Mouse (Mus musculus): Measurements from ENCODE around the gene Prlh.
A peak's percentile ranks its signal among the peaks of the same experiment; 100 is the strongest.

The Prlh gene

GRCm38 (mm10) chr1:90956245-90957096 lies 3.6 kb downstream of the Prlh start:
- DNase-seq, result peak; percentile 68

DNA sequence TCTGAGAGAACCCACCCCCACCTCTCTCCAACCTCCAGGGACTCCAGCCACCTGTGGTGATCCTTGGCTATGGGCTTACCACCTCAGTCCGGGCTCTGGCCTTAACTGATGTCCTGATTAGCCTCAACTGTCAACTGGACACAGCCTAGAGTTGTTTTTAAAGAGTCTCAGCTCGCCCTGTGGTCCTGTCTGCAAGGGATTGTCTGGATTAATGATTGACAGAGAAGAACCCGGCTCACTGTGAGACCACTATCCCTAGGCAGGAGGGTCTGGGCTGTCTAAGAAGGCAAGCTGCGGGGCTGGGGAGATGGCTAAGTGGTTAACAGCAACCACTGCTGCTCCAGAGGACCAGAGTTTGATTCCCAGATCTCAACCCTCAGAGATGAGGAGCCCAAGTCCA lies 9.6 kb downstream of the Prlh start:
- DNase-seq, result no peak

DNA sequence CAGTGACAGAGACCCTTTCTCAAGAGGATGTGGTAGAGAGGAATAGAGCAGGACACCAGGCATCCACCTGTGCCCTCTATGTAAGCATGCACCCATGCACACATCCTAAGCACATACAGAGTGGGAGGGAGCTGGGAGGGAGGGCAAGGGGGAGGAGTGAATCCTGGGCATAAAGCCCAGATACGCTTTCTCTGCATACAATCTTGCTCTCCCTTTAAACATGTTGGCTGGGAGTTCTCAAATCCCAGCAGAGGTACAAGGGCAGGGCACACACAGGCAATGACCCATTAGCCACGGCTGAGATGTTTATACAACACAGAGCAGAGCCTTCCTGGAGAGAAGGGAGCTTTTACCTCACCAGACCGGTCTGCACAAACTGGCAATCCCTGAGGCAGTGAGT lies 10.1 kb downstream of the Prlh start:
- DNase-seq, result no peak

DNA sequence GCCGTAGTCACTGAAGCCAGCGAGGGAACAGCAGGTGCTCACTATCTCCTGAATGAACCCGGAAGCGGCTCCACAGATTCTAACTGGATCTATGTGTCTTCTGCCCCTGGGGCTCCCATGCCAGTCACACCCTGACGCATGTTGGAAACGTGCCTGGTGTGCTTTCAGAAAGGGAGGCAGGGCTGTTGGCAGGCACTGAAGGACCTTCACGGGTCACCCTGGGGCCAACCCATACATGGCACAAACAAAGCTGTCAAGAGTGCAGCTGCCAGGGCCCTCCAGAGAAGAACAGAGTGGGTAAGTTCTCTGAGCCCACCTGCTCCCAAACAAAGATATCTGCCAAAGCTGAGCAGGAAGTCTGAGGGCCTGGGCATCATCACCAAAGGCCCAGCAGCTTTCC lies 14.7 kb downstream of the Prlh start:
- no peak for DNase-seq

GRCm38 (mm10) chr1:90968649-90969048 lies 15.7 kb downstream of the Prlh start:
- DNase-seq, result no peak

DNA sequence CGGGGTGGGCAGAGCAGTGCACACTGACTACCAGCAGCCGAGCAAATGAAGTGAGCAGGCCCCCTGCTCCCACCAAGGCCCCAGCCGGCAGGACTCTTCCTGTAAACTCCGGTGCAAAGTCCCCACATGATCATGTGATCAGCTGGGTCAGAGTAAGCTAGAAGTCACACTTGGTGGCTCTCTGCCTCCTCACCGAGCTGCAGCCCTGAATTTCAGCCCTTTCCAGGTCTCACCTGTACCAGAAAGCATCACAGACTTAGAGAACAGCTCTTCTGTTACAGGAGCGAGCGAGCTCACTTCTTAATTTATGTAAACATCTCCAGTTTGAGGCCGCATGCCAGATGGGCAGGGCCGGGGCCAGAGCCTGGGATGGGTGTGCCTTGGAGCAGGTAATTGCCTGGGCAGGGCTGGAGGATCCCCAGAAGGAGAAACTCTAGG lies 16.5 kb downstream of the Prlh start, which contains the start of gene Rab17:
Rab17 (minus strand) TSS at position 315 of the 438 bp plus-strand sequence.
- no peak for DNase-seq

GRCm38 (mm10) chr1:90969881-90970390 lies 17.0 kb downstream of the Prlh start:
- no peak for DNase-seq

DNA sequence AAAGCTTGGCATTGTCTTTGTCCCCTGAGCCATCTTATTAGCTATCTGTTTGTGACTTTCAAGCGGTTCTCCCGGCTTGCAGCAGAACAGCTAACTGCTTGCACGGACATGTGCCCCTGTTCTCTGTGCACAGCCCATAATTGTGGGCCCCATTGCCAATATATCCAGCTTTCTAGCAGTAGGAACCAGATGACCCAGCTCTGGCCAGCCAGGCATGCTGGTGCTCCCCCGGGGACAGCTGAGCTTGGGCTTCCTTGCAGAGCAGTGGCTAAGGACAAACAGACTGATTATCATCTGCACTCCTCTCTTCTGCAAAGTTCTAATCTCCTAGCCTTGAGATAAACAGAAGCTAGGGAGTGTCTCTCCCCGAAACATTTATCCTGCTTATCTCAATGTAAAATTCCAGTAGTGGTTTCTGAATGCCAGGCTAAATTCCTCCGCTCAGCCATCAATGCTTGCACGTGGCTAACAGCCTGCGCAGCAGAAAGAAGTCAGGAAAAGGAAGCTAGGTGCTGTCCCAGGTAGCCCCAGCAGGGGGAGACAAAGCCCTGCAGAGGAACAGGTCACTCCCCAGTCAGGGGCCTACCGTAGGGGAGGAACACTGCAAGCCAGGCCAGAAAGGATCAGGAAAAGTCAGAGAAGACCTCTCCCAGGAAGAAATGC lies 20.1 kb downstream of the Prlh start:
- DNase-seq, result peak; percentile 86

DNA sequence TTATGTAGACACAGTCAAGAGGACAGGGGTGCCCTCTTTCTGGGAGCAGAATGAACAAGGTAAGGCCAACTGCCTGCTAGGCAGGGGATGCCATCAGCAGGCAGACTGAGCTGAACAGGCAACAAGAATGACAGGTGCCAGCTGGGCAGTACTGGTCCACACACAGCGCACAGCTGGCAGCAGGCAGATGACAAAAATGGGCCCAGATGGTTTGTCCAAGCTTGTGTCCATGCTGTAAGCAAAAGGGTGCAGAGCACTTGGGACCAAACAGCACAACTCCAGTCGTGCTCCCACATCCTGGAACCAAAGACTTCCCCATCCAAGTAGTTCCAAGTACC lies 20.6 kb downstream of the Prlh start:
- no peak for DNase-seq

GRCm38 (mm10) chr1:90974906-90975649 lies 22.2 kb downstream of the Prlh start:
- DNase-seq, result peak; percentile 19

DNA sequence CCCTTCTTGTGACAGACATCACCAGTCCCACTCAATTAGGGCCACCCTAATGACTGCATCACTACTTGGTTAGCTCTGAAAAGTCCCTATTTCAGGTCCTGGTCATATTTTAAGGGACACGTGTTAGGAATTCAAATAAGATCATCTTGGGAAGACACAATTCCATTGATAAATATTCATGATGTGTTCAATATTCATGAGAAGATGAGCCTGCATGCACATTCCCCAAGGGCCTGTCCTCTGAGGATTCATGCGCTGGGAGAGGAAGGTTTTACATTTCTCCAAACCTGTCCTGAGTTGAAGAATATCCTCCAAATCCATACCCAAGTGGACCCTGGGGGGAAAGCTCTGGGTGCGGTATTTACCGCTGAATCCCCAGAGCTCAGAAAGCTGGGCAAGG lies 23.1 kb downstream of the Prlh start:
- no peak for DNase-seq

DNA sequence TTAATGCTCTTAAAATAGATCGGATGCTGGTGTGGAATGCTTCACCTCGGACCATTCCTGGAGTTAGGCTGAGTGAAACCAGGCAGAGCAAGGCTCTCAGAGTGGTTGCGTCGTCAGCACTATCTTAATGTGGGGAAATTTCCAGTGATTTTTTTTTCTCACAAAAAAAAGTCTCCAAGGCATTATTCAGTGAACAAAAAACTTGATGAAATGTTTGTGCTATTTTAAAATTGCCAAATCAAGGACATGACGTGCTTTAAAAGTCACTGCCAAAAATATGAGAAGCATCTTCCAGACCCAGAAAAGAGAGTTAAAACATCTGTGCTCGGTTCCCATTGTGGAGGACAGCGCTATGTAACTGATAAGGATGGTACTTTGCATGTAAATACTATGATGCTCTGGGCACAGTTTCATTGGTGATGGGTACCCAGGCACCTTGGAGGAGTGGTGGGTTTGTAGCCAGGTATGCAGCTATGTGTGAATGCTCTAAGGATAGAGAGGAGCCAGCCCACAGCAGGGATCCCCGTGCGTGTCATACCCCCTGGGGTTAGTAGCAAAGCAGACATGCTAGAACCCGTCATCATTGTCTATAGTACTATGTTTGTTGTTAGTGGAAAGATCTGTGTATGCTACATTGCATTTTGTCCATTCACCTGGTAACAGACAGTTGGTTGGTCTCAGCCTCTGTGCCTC lies 27.9 kb downstream of the Prlh start:
- DNase-seq, result no peak

DNA sequence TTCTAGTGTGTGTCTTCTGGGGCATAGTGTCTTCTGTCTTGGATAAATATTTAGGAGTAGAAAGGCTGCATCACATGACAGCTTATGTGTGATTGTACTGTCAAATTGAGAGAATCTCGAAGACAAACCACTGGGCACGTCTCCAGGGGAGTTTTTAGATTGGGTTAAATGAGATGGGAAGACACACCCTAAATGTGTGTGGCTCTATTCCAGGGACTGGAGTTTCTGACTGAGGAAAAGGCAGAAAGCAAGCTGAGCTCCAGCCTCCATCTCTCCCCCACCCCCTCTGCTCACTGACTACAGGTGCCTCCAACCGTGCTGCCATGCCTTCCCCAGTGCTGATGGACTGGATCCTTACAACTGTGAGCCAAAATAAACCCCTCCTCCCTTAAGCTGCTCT lies 28.4 kb downstream of the Prlh start:
- DNase-seq, result no peak

DNA sequence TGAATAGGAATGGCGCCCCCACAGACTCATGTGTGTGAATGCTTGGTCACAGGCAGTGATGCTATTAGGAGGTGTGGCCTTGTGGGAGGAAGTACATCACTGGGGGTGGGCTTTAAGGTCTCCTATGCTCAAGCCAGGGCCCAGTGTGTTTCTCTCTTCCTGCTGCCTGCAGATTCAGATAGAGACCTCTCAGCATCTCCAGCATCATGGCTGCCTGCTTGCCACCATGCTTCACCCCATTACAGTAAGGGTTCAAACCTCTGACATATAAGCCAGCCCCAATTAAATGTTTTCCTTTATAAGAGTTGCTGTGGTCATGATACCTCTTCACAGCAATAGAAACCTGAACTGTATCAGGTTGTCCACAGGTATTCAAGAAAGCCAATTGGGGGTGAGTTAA lies 43.0 kb downstream of the Prlh start:
- DNase-seq, result no peak

- DNase-seq, result no peak
Measured at GRCm38 (mm10) chr1:90997136-90997535, 44.2 kb downstream of the Prlh start.

- DNase-seq, result no peak
Measured at GRCm38 (mm10) chr1:90997641-90998040, 44.7 kb downstream of the Prlh start.

DNA sequence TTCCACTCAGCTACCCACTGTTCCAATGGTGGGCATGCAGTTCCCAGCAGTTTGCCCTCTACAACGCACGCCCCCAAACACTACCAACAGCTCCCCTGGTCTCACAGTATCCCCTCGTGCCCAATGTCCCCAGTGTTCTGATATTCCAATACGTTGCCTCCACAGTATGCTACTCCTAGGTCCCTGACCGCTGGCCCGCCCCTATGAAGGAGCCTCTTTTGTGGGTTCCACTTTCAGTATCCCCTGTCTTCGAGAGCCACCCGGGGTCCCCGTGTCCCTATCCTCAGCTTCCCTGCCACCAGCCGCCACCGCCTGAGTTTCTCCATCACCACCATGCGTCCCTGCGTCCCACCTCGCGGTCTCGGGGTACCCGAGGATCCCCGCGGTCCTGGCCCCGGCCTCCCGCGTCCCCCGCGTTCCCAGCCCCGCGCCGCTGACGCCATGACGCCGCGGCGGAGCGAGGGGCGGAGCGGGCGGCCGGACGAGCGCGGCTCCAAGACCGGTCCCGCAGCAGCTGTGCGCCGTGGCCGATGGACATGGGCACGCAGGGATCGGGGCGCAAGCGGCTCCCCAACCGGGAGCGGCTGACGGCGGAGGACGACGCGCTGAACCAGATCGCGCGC lies 45.5 kb downstream of the Prlh start, which contains the start of gene Lrrfip1:
Lrrfip1 (plus strand) TSS at position 470 of the 623 bp plus-strand sequence.
- DNase-seq, result no peak

DNA sequence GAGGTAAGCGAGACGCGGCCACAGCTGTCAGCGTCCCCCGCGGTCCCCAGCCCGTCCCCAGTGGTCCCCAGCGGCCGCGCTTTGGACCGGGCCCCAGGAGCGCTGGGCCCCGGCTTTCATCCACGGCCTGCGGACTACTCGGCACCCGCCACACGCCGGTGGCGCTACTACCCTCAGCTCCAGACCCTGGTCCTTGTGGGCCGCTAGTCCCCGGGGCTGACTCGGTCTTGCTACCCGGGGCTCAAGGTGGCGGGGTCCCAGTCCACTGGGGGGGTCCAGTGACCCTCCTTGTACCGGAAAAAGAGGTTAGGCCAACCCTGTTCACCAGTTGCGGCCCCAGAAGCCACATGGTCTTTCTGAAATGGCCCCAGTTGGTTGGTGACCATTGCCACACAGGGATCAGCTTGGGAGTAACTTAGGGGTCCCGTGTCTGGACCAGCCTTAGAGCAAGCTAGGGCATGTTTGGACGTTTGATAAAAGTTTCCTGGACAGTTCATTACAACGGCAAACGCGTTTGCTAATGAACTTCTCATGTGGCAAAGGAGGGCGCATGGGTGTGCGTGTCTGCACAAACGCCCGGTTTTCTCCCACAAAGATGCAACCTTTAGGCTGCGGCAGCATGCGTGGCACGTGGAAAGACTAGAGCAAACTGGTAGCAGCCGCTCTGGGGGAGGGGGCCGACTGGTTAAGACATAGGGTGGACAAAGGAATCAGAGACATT lies 46.1 kb downstream of the Prlh start:
- DNase-seq, result no peak

DNA sequence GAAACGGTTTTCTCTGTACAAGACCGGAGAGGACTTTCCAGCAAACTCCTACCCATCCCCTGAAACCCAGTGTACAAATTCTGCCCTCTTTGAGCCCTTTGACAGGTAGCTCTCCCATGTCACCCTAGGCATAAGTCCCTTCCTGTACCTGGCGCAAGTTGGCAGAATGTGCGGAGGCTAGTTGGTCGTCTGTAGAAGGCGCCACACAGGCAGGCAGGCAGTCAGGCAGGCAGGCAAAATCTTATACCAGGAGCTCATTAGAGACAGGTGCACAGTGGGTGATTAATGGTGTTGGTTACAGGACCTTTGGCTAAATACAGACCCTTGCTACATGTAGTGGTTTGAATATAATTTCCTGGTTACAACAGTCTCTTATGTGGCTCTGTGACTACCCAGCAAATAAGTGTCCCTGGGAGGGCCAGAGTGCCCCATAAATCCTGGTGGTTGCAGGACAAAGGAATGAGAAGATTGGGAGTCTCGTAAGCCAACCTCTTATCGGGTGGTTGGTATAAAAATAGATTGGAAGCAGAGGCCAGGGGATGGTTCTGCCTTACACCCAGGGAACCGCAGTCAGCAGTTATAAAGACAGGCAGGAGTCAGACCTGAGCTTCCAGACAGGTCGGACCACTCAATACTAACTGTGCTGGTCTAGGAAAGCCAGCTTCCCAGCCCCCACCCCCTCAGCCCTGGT lies 47.1 kb downstream of the Prlh start:
- no peak for DNase-seq

DNA sequence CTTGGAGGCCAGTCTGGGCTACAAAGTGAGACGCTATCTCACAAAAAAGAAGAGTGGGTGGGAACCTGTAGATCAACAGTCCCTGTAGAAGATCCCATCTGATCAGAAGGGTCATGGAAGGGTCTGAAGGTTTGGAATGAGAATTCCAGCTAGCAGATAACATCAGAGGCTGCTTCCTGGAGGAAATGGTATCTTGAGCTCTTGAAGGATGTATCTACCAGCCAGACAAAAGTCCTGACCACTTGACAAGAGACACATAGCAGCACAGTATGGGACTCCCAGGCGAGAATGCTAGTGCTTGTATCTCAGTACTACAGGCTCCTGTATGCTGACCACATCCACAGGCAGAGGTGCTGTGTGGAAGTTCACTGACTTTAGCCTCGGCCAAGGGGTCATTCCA lies 48.2 kb downstream of the Prlh start:
- no peak for DNase-seq

Measured in cerebellum, adult 9-10 months (tissue).